Mouse (Mus musculus): Measurements from ENCODE around the gene Rhot2.
"Not testable (repeated sequence)": the region's sequence is repeated elsewhere in the genome, so short reads cannot be mapped to it uniquely, and the experiment has no call there.

The Rhot2 gene

DNA sequence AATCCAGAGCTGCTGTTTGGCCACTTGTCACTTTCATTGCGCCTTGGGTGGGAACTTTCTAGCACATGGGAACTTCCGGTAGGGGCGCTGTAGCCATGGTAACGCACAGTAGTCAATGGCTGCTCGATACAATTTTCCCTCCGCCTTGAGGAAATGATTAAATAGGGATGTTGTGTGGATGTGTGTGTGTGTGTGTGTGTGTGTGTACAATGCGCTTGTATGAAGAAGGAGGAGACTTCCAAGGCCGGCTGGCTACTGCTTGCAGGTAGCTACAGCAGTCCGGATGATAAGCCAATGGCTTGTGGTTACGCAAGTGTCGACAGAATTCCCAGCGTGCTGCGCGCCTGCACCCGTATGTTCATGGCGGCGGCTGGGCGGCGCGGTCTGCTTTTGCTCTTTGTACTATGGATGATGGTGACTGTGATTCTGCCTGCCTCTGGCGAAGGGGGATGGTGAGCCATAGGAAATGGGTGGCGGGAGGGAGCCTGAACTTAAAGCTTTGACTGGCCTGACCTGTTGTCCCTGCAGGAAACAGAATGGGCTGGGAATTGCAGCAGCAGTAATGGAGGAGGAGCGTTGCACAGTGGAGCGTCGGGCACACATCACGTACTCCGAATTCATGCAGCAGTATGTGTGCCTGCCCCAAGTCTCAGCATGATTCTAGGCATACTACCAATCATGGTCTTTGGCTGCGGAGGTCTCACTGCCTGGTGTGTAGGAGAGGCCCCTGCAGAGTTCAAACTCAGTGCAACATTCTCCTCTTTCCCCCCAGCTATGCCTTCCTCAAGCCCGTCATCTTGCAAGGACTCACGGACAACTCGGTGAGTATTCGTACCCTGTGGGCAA, 15.7 kb downstream of the Rhot2 start, which contains the start of gene Jmjd8:
Gene Jmjd8 (plus strand): TSS at position 156 of the 846 bp plus-strand sequence.
- DNase-seq (ENCODE audit: extremely low spot score, low read depth, low spot score) = peak; percentile 70

DNA sequence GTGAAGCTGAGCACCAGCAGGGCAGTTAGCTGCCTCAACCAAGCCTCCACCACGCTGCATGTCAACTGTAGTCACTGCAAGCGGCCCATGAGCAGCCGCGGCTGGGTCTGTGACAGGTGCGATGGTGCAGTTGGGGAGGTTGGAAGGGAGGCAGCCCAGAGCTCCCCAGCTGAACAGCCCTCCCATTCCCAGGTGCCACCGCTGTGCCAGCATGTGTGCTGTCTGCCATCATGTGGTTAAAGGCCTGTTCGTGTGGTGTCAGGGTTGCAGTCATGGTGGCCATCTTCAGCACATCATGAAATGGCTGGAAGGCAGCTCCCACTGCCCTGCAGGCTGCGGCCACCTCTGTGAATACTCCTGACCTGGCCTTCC, 16.4 kb downstream of the Rhot2 start:
- DNase-seq (ENCODE audit: extremely low spot score, low read depth, low spot score) = no peak

DNA sequence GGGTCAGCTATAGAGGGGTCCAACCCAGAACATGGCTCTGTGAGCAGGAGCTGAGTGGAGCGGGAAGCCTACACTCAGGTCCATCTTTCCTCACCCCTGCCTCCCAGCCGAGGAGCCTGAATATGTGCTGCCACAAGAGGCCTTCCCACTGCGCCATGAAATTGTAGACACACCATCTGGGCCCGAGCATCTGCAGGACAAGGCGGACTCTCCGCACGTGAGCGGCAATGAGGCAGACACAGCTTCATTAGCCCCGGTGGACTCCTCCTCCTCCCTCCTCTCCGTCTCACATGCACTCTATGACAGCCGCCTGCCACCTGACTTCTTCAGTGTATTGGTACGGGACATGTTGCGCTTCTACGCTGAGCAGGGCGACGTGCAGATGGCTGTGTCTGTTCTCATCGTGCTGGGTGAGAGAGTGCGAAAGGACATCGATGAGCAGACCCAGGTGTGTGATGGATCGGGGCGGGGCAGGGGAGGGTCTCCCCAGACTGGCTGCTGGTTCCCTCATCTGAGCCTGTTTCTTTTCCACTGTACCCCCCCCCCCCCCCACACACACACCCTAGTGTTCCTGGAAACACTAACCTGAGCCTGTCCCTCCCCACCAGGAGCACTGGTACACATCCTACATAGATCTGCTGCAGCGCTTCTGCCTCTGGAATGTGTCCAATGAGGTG, 17.0 kb downstream of the Rhot2 start:
- no peak for DNase-seq (ENCODE audit: extremely low spot score, low read depth, low spot score)

DNA sequence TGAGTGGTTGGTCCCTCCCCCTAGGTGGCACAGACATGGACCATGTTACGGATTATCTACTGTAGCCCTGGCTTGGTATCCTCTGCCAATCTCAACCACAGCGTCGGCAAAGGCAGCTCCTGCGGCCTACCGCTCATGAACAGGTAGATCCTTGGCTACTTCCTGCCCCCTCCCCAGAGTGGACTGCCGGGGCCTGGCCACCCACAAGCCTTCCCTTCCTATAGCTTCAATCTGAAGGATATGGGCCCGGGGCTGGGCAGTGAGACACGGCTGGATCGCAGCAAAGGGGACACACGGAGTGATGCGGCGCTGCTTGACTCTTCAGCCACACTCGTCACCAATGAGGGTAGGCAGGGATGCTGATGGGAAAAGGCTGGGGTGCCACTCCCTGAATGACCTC, 17.6 kb downstream of the Rhot2 start:
- no peak for DNase-seq (ENCODE audit: extremely low spot score, low read depth, low spot score)

DNA sequence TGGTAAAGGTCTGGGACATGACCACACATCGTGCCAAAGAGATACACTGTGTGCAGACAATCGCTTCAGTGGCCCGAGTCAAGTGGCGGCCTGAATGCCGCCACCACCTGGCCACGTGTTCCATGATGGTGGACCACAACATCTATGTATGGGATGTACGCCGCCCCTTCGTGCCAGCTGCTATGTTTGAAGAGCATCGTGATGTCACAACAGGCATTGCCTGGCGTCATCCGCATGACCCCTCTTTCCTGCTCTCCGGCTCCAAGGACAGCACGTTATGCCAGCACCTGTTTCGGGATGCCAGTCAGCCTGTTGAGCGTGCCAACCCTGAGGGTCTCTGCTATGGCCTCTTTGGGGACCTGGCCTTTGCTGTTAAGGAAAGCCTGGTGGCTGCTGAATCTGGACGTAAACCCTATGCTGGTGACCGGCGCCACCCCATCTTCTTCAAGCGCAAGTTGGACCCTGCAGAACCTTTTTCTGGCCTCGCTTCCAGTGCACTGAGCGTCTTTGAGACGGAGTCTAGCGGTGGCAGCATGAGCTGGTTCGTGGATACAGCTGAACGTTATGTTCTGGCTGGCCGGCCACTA, 18.6 kb downstream of the Rhot2 start:
- DNase-seq (ENCODE audit: extremely low spot score, low read depth, low spot score) = no peak

DNA sequence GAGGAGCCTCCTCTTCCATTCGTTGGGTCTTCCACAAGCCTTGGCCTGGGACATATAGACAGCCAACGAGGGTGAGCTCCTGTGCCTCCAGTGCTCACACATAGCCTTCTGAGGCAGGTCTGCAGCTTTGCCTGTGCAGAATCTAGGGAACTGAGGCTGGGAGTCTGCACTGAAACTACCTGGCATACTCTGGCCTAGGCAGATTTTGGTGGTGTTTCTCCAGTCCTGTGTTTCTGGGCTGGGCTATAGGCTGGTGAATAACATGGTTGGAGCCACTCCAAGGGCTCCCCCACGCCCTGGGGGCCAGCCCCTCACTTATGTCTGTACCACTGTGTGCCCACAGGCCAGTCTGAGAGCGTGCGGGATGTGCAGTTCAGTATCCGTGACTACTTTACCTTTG, 19.3 kb downstream of the Rhot2 start:
- no peak for DNase-seq (ENCODE audit: extremely low spot score, low read depth, low spot score)

DNA sequence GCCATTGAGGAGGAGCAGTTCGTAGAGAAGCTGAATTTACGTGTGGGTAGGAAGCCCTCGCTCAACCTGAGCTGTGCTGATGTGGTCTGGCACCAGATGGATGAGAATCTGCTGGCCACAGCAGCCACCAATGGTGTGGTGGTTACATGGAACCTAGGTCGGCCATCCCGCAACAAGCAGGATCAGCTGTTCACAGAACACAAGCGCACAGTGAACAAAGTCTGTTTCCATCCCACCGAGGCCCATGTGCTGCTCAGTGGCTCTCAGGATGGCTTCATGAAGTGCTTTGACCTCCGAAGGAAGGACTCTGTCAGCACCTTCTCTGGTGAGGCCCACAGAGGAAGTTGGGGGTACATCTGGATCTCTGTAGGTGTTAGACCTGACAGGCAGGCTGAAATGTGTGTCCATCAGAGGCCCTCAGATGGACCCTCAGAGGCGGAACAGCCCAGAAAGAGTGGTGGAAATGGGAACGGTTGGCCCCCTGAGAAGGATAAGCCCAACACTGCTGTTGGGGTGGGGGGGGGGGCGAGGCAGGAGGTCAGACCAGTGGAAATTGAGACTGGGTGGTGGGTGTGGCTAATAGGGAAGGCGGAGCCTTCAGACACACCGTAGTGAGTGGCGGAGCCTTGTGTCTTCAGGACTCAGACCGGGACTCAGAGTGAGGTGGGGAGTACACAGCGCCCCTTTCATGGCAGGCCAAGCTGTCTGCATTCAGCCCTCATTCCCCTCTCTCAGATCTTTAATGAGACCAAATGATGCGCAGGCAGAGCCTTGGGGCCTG, 20.1 kb downstream of the Rhot2 start:
- DNase-seq (ENCODE audit: extremely low spot score, low read depth, low spot score) = no peak

DNA sequence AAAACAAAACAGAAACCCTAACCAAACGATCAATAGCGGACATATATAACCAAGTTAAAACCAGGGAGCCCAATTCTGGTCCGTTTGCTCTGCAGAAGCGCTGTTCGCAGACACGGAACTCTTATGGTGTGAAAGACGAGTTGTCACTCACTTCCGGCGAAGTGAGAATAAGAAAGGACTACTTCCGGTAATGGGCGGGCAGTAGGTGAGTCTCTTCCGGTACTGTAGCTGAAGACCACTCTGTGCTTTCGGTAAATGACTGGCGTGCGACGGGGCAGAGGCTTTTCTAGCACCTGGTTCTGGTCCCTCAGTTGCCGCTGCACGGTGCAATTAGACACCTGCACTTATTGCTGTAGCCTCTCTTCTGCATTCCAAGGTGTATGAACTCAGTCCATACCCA, 21.2 kb downstream of the Rhot2 start, which contains the start of gene Wdr24:
Gene Wdr24 (plus strand): TSS at position 176 of the 400 bp plus-strand sequence.
- DNase-seq (ENCODE audit: extremely low spot score, low read depth, low spot score) = peak; percentile 77

DNA sequence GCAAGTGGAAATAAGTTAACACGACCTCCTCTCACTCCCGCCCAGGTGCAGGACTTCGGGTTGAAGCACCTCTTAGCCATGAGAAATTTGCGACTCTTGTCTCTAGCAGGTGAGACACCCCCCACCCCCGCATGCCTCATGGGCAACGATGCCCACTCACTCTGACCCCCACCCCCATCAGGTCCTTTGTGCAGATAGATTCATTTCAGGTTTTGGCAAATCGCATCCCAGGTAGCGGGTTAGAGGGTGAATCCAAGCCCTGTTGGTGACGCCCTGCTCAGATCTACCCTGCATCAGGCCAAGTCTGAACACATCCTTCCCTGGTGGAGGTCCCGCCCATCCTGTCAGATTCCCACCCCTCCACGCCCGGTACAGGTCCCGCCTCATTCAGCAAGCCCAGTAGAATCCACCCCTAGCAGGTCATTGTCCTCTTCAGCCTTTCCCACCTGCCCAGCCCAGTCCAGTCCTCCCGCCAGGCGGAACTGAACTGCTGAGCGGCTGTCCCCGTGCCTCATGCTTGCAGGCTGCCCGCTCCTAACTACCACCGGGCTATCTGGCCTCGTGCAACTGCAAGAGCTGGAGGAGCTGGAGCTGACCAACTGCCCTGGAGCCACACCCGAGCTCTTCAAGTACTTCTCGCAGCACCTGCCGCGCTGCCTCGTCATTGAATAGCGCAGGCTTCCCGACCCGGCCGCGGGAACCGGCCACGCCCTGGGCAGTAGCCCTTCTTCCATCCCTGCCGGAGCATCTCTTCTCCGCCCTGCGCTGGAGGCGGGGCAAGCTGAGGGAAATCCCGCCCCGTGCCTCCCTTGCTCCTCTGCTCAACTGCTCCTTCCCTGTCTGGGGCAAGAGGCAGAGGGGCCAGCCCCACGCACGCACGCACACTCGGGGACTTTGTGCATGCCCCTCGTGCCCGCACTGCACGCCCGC, 25.5 kb downstream of the Rhot2 start:
- no peak for DNase-seq (ENCODE audit: extremely low spot score, low read depth, low spot score)

DNA sequence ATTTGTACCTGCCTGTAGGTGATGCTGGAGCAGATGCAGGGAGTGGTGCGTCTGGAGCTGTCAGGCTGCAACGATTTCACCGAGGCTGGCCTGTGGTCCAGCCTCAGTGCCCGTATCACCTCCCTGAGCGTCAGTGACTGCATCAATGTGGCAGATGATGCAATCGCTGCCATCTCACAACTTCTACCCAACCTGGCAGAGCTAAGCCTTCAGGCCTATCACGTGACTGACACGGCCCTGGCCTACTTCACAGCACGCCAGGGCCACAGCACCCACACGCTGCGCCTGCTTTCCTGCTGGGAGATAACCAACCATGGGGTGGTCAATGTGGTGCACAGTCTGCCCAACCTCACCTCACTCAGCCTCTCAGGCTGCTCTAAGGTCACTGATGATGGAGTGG, 27.0 kb downstream of the Rhot2 start:
- DNase-seq (ENCODE audit: extremely low spot score, low read depth, low spot score) = no peak

DNA sequence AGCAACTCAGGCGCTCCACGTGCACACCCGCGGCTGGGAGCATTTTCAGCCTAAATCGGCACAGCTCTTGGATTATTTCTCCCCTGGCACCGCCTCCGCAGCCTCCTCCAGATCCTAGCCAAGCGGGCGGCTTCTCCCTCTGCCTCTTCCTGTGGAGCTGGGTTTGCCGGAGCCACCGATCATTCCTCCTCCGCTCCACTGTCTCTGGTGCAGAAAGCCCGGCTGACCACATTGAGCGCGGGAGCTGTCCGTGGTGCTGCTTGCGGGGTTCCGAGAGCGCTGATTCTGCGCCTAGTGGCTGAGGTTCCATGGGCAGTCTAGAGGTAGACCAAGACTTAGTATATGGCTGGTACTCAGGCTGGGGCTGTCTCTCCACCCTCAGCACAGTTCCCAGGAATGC, 31.2 kb downstream of the Rhot2 start:
- DNase-seq (ENCODE audit: extremely low spot score, low read depth, low spot score) = no peak

DNA sequence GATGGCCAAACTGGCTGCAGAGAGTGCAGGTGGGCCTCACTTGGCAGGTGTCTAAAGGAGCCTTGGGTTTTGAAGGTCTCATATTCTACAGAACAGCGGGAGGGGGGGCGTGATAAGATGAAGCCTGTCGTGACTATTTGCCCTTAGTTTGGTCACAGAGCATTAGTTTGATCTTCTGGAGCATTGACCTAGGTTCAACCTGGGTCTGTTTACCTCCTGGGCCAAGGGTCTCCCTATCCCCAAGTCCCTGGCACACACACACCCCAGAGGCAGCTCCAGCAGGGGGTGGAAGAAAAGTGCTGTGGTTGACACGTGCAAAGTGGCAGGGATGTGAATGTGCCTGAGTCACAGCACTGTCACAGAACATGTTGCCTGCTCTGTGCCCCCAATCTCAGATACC, 33.8 kb downstream of the Rhot2 start:
- DNase-seq (ENCODE audit: extremely low spot score, low read depth, low spot score) = no peak

DNA sequence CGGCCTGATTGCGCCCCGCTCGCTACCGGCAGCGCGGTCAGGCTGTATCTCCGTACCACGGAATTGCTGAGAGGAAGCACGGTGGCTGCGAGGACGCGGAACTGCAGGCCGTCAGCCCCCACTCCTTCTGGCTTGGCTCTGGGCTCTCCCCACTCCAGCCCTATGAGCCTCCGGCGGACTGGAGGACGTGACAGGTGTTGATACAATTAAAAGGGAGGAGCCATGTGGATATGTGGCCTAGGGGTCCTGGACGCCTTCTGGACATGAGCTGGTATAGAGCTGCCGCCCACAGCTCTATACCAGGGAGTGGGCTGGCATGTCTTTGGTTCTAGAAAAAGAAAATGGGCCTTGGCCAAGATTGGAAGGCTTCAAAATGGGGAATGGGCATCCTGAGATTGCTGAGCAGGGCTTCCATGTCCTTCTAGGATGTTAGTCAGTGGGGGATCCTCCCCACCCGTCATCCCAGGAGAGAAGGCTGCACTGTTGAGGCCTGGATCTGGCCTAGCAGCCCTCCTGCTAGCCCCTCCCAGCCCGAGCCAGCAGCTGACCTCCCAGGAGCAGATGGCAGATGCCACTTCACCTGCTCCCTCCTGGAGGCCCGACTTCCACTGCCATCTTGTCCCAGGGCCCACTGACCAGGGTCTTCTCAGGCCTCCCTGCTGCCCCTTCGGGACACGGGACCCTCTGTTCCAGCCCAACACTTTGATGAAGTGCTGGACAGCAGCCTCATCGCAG, 34.9 kb downstream of the Rhot2 start:
- no peak for DNase-seq (ENCODE audit: extremely low spot score, low read depth, low spot score)

DNA sequence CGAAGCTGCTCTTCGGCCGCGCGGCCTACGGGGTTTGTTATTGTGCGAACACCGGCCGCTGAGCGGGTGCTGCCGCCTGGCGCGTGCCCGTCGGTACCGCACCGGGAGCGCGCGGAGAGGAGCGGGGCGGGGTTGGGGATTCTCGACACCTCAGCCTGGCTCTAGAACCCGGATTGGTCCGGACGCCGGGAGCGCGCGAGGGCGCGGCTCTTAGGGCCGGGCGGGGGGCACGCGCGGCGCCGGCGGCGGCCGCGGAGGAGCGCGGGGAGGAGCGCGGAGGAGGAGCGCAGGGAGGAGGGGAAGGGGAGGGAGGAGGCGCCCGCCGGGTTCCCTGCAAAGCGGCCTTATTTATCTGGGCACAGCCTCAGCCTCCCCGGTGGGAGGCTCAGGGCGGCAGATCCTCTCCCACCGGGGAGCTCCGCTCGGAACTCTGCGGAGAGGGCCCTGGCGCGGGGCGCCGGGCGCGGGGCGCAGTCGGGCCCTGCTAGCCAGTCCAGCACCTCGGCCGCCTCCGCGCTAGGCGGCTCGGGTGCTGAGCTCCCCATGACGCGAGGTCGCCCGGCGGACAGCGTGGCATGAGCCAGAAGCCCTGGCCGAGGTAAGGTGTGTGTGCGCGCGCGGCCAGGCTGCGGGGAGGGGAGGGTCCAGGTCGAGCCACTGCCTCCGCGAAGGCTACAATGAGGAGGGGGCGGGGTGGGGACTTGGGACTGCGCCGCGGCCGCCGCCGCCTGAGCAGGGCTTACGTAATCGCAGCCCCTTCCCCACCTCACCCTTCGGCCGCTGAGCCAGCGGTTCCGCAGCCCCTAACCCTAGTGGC, 35.7 kb downstream of the Rhot2 start, which contains the start of gene Fbxl16:
Gene Fbxl16 (plus strand): TSS at position 297 of the 817 bp plus-strand sequence.
- DNase-seq (ENCODE audit: extremely low spot score, low read depth, low spot score) = no peak

DNA sequence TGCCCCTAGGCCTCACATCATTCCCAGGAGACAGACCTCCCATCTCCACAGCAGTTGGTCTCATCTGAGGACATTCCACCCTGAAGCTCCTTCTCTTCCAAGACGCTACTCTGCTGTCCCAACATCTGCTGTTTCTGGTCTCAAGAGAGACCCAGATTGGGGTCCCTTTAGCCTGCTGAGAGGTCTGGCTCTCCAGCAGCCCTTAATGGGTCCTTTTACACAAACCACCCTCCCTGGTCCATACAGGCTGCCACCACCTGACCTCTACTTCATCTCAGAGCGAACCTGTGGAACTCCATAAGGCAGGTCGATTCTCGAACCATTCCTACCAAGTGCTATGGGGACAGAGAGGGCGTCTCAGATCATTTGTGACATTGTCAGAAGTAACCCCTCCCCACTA, 36.6 kb downstream of the Rhot2 start:
- DNase-seq (ENCODE audit: extremely low spot score, low read depth, low spot score) = no peak

DNA sequence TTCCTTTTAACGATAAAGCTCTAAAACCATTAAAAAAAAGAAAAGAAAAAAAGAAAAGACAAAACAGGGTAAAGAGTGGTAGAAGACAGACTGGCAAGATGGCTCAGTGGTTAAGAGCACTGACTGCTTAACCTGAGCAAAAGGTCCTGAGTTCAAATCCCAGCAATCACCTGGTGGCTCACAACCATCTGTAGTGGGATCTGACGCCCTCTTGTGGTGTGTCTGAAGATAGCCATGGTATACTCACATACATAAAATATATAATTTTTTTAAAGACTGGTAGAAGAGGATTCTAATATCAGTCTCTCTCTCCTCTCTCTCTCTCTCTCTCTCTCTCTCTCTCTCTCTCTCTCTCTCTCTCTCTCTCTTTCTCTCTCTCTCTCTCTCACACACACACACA, 37.2 kb downstream of the Rhot2 start:
- DNase-seq (ENCODE audit: extremely low spot score, low read depth, low spot score) = not testable (repeated sequence)

DNA sequence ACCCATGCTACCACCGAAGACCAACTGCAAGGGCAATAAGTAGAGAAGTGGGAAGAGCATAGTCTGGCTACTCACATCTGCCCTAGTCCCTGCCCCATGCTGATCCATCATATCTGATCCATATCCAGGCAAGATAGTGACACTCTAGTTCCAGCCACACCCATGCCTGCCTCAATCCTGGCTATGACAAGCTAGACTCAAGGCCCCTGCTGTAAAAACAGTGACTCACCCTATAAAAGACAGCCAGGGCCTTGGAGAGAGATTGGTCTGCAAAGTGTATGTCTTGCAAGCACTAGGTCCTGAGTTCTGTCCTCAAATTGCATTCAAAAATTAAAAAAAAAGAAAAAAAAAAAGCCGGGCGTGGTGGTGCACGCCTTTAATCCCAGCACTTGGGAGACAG, 38.1 kb downstream of the Rhot2 start:
- DNase-seq (ENCODE audit: extremely low spot score, low read depth, low spot score) = no peak

DNA sequence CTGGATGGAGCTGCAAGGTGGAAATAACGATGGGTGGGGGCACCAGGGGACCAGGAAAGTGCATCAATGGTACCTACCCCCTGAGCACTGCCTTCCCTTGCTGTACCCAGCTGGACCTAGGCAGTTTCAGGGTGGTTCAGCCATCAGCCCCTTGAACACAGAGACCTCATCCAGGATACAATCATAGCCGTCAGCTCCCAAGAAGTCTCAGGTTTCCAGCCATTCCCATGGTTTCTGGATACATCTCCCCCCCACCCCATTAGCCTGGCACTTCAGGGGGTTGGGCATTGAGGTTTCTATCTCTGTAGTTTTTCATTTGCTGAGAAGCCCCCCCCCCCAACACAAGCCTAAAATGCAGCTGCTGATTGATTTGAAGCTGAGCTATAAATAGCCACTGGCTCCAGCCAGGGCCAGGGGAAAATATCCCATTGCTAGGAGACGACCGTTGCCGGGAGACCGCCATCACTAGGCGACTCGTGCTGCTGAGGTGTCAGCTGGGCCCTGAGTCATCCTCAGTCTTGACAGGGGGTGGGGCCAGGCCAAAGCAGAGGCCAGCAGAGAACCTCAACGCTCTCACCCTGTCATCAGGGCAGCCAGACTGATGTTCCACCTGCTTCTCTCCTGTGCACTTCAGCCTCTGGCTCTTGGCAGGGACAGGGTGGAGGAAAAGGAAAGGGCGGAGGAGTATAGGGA, 41.7 kb downstream of the Rhot2 start:
- DNase-seq (ENCODE audit: extremely low spot score, low read depth, low spot score) = no peak
